Mouse (Mus musculus) midbrain, embryonic 12.5 days (tissue): ENCODE data around the gene Vmn2r107. TPM values are rescaled to one million over a fixed set of nuclear protein-coding genes. Genes with fewer than 3 reads are reported as not detected.

Source experiments
- ATAC-seq: fragments of 200-750 bp; cut with Nextera tagmentation; 2 replicates; pipeline ENCODE4 v1.8.0; 2017; ENCODE audit warnings: low read depth, moderate TSS enrichment, moderate library complexity; ENCODE audit not compliant: low FRiP score
- H3K27ac ChIP-seq: fragments of 300-500 bp; sonication (generic); replicated peaks from 2 replicates; pipeline ENCODE4 v1.5.1; 2016; ENCODE audit warnings: mild to moderate bottlenecking
- H3K27me3 ChIP-seq: fragments of 300-500 bp; sonication (generic); 2 replicates; pipeline ENCODE4 v1.6.1; 2016; ENCODE audit warnings: mild to moderate bottlenecking
- H3K36me3 ChIP-seq: fragments of 300-500 bp; sonication (generic); 2 replicates; pipeline ENCODE4 v1.6.1; 2016
- H3K4me1 ChIP-seq: fragments of 300-500 bp; sonication (generic); 2 replicates; pipeline ENCODE4 v1.6.1; 2016
- H3K4me2 ChIP-seq: fragments of 300-500 bp; sonication (generic); replicated peaks from 2 replicates; pipeline ENCODE4 v1.6.1; 2016; ENCODE audit warnings: mild to moderate bottlenecking, moderate library complexity
- H3K4me3 ChIP-seq: fragments of 300-500 bp; sonication (generic); 2 replicates; pipeline ENCODE4 v1.5.1; 2016; ENCODE audit warnings: mild to moderate bottlenecking
- H3K9ac ChIP-seq: fragments of 300-500 bp; sonication (generic); replicated peaks from 2 replicates; pipeline ENCODE4 v1.6.1; 2016; ENCODE audit warnings: mild to moderate bottlenecking, moderate library complexity
- H3K9me3 ChIP-seq: fragments of 300-500 bp; sonication (generic); 2 replicates; pipeline ENCODE4 v1.6.1; 2016; ENCODE audit warnings: mild to moderate bottlenecking
- WGBS: fragments of 180-500 bp; shearing (Covaris S2); methylation state at CpG from one replicate; pipeline ENCODE4 v1.1.7; 2016; 5-methylcytosine and 5-hydroxymethylcytosine counted together
- polyA plus RNA-seq: library from polyadenylated mRNA; unstranded; fragments of >200 nt; fragmentation: Nextera tagmentation; extraction: Ambion mirVana; gene quantifications from 2 replicates; pipeline ENCODE4 v1.2.1, GENCODE M21; 2016

Vmn2r107 gene
- polyA plus RNA-seq = not detected in 2 replicates

DNA sequence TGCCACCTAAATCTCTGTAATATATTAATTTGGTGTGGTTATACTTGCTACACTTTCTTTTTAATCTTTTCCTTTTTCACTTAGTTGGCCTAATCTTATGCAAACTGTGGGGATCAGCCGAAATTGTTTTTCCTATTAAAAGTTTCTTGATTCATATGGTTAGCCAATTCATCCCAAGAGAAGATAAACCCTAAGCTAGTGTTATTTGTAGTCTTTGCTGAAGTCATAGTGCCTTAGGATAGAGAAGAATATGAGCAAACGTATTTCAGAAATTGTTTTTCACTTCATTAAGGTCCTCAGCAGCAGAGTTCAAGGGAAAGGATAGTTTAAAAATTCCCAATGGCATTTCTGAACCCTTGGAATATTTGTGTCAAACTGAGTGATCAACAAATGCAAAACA, at the start of gene Vmn2r107:
TSS of gene Vmn2r107 (plus strand) at position 301 of the 400 bp plus-strand sequence.
- Histone ChIP-seq H3K4me1 (no peaks in the 10 kb centered on the region), H3K9me3 (peaks cover 8% of the 10 kb centered on the region; the same call in 1 of the 2 replicates), H3K9ac (no peak within 1 kb of the TSS), H3K4me3 (no peak within 1 kb of the TSS), H3K27me3 (no peaks in the 10 kb centered on the region), H3K27ac (no peak within 1 kb of the TSS), H3K36me3 (no peaks in the 10 kb centered on the region), H3K4me2 (no peak within 1 kb of the TSS)
- 61% methylated on average over 2 of the region's 2 CpGs for WGBS
- no peak for ATAC-seq

DNA sequence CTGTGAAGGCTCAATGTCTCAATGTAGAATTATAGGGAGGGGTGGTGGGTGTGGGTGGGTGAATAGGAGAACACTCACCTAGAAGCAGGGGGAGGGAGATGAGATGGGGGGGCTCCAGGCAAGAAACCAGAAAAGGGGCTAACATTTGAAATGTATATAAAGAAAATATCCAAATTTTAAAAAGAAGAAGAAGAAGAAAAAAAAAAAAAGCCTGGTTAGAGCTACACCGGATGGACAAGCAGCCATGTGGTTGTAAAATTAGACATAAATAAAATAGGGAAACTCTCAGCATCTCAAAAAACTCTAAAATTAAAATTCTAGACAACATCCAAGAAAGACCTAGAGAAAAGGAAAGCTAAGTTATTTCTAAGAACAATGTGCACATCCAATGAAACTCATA, 39.3 kb upstream of the Vmn2r107 start:
- Histone ChIP-seq H3K27ac (no peak overlapping the region), H3K27me3 (no peaks in the 10 kb centered on the region), H3K9me3 (peaks cover 9% of the 10 kb centered on the region; the same call in 1 of the 2 replicates), H3K4me3 (no peak overlapping the region), H3K4me2 (no peak overlapping the region), H3K36me3 (no peaks in the 10 kb centered on the region), H3K9ac (no peak overlapping the region), H3K4me1 (no peaks in the 10 kb centered on the region)
- ATAC-seq = no peak
- 90% methylated on average over 1 of the region's 1 CpGs for WGBS

DNA sequence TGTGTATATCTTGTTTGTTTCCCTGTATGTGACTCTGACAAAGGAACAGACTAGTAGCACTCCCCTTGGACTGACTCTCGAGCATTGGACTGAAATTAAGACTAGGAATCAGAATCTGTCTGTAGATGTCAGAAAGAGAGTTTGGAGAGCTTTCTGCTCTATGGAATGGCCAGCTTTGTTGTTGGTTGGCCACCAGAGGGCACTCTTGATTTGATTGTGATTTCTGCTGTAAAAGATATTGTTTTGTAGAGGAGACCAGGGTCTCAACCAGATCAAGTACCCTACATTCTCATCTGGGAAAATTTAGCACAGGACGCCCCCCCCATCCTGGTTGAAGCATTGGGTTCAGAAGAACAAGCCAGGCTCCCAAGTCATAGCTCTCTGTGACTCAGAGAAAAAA, 54.1 kb downstream of the Vmn2r107 start:
- Histone ChIP-seq H3K4me1 (no peaks in the 10 kb centered on the region), H3K9ac (no peak overlapping the region), H3K27ac (no peak overlapping the region), H3K4me3 (no peak overlapping the region), H3K27me3 (no peaks in the 10 kb centered on the region), H3K36me3 (no peaks in the 10 kb centered on the region), H3K9me3 (peaks cover 38% of the 10 kb centered on the region), H3K4me2 (no peak overlapping the region)
- no peak for ATAC-seq
- WGBS = 51% methylated on average over 2 of the region's 2 CpGs

DNA sequence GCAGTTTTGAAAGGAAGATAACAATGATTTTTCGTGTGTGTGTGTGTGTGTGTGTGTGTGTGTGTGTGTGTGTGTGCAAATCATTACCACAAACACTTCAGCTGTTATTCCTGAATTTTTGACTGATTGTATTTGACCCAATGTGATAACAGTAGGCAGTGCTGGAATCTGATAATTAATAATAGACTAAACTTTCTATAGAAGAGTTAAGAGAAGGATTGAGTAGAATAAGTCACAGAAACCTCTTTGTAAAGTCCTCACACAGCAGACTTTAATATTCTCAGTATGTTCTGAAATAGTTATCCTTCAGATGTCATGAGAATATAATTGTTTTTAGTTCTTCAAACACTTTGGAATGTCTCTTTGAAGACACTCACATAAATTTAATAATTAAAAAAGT, 68.8 kb downstream of the Vmn2r107 start, which contains the start of gene Vmn1r224:
TSS of gene Vmn1r224 (plus strand) at position 301 of the 400 bp plus-strand sequence.
- H3K27ac ChIP-seq = no peak within 1 kb of the TSS
- no peak within 1 kb of the TSS for H3K9ac ChIP-seq
- H3K4me2 ChIP-seq = no peak within 1 kb of the TSS
- no peak for ATAC-seq
- H3K4me1 ChIP-seq = no peaks in the 10 kb centered on the region
- H3K4me3 ChIP-seq = no peak within 1 kb of the TSS
- H3K36me3 ChIP-seq = no peaks in the 10 kb centered on the region
- peaks cover 17% of the 10 kb centered on the region; the same call in 1 of the 2 replicates for H3K9me3 ChIP-seq
- 39% methylated on average over 1 of the region's 1 CpGs for WGBS
- no peaks in the 10 kb centered on the region for H3K27me3 ChIP-seq

Other genes starting within 250 kb of the Vmn2r107 start
- not detected in 2 replicates for gene Fpr-rs7, start 231.0 kb upstream of the Vmn2r107 start, polyA plus RNA-seq
- gene Fpr-rs6, start 162.1 kb upstream of the Vmn2r107 start, polyA plus RNA-seq = not detected in 2 replicates
- not detected in 2 replicates for gene Vmn2r105, start 110.2 kb upstream of the Vmn2r107 start, polyA plus RNA-seq
- not detected in 2 replicates for gene Vmn2r106, start 59.7 kb upstream of the Vmn2r107 start, polyA plus RNA-seq
- gene Vmn1r224, start 68.9 kb downstream of the Vmn2r107 start, polyA plus RNA-seq = not detected in 2 replicates
- not detected in 2 replicates for gene Vmn2r108, start 136.1 kb downstream of the Vmn2r107 start, polyA plus RNA-seq
- gene Vmn1r225, start 152.9 kb downstream of the Vmn2r107 start, polyA plus RNA-seq = not detected in 2 replicates
- not detected in 2 replicates for gene Vmn2r109, start 219.5 kb downstream of the Vmn2r107 start, polyA plus RNA-seq